Mouse (Mus musculus) right cerebral cortex, postnatal 10 days (tissue): ENCODE data around the gene Rnf26.

Source experiments
- DNase-seq, 2 experiments: peaks; one replicate each; pipeline ENCODE4 v3.0.0; 2021; ENCODE audit warnings: low spot score in 2 of 2

Rnf26 gene

DNA sequence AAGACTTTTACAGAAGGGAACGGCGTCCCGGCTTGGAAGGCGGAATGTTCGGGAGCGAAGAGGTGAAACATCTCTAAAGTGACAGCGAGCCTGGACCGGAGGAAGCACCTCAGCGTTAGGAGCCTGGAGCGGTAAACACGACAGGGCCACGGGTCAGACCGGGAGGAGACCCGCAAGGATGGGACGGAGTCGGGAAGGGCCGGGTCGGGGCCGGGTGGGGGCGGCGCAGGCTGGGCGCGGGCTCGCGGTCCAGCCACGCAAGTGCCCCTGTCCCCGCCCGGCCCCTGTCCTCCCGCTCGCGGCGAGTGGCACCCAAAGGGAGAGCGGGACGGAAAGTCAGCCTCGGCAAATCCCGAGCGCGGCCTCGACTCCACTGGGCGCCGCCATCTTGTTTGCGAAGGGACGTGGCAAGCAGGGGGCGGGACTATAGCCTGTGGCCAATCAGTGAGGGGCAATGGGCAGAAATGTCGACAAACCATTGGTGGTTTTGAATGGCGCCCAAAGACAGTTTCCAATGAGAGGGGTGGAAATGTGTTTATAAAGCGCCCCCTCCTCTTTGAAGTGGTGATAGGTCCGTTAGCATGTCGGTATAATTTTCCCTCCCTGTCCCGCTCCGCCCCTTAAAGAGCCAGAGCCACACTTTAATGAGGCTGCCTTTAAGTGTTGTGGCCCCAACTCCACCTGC, at the start of gene Rnf26, which contains the start of gene Gm49380:
Rnf26 (minus strand) TSS at position 413 of the 685 bp plus-strand sequence.
Gm49380 (minus strand) TSS at position 396 of the 685 bp plus-strand sequence.
- peak; percentile 98 for DNase-seq

- DNase-seq, result no peak
Measured at GRCm38 (mm10) chr9:44159886-44160285, 46.6 kb upstream of the Rnf26 start.

DNA sequence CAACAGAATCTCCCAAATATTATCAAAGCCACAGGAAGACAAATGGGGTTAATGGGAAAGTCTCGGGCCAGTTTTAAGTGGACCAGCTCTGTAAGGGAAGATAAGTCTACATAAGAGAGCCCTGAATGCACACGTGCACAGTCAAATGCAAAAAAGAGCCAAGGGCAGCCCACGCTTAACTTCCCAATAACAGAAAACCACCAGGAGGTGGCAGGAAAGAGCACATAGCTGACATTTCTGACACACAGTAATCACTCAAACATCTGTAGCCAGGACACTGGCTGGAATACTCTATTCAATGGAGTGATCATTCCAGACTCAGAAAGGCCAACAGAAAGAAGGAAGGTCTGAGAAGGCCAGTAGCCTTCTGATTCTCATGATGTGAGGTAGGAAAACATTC, 34.0 kb upstream of the Rnf26 start:
- DNase-seq, result no peak

DNA sequence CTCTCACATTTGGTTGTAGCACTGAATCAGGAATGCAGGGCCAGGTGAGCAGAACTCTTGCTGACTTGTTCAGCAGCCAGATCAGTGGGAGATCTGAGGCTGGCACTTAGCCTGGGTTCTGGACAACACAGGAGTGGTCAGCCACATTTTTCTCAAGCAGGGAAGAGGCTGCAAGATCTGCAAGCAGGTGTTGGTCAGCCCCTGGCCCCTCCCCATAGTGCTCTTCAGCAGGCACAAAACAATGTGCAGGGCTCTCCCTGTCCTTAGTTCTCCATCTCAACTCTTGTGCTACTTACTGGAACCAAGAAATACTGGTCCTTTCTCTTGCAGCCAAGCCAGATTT, 31.4 kb upstream of the Rnf26 start:
- no peak for DNase-seq

- no peak for DNase-seq
Measured at GRCm38 (mm10) chr9:44144023-44144717, 30.9 kb upstream of the Rnf26 start.

DNA sequence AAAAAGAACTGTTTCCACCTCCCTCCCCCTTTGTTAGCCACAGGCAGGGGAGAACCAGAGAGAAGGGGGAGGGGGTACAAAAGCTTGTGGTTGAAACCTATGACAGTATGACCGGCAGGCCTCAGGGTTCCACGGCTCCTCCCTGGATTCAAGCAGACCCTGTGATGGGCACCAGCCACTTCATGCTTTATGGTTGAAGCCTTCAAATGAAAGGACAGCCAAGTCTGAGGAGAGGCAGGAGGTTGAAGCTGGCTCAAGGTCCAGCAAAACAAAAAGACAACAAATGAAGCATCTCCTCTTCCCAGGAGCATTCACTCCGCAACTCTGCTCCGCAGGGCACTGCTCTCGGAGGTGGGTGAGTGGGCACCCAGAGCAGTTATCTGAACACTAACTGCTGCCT, 30.1 kb upstream of the Rnf26 start:
- no peak for DNase-seq

- no peak for DNase-seq
Measured at GRCm38 (mm10) chr9:44141951-44142350, 28.6 kb upstream of the Rnf26 start.

- no peak for DNase-seq
Measured at GRCm38 (mm10) chr9:44137846-44138245, 24.5 kb upstream of the Rnf26 start.

DNA sequence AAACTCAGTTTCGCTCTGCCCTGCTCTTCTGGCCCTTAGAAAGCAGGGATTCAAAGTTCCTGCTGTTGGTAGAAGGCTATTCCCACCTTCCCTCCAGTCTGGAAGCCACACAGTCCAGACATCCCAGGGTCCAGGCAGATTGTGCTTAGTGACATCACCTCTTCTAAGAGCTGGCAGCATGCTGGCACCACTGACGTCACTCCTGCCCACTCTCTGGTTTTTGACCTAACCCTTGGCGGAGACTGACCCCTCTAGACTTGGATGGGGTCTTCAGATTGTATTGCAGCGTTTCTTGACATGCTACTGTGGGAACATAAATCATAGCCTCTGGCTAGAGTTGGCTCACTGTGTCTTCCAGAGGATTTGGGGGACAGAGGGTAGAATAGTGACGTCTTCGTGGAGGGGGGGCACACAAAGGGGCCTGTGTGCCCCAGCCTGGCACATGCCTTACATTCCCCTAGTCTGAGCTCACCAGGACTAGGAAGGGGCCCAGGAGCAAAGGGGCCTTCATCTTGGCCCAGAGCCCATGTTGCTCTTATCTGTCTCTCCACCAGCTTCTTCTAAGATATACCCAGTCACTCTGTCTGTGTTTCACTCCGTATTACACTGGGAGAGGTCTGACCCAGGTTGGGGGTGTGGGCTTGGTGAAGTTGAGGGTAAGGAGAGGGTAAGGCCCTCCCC, 22.6 kb upstream of the Rnf26 start:
- no peak for DNase-seq

- no peak for DNase-seq
Measured at GRCm38 (mm10) chr9:44134851-44135730, 21.8 kb upstream of the Rnf26 start.

DNA sequence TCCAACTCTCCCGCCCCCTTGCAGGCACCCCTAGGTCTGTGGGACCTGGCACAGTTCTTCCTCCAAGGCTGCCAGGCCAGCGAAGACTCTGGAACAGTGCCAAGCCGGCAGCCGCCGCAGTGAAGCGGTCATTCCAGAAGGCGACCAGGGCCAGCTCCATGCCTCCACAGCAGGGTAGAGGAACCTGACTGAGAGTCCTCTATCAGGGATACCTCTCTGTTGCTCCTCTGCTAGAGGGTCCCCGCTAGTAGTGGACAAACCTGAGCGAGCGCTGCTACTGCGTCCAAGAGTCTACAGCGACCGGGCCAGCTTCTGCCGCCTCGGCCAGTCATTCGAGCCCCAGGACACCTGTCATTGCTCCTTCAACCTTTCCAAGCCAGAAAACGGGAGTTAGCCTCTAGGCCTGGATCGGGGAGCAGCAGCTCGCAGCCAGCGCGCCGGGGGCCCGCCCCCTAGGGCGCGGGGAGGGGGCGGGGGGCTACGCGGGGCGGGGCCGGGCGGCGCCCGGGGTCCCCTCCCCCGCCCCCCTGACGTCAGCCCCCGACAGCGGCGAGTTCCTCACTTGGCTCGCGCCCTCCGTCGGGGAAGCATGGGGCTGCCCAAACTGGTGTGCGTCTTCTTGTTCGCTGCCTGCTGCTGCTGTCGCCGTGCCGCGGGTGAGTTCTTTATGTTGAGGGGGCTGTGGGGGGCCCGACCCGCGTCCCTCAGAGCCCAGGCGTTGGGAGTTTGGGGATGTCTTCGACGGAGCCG, 21.0 kb upstream of the Rnf26 start, which contains the start of gene Mcam:
Mcam (plus strand) TSS at position 369 of the 750 bp plus-strand sequence.
- DNase-seq, result peak in 1 of 2 experiments; percentile 75

- no peak for DNase-seq
Measured at GRCm38 (mm10) chr9:44133287-44133686, 20.0 kb upstream of the Rnf26 start.

GRCm38 (mm10) chr9:44132200-44132599, 18.9 kb upstream of the Rnf26 start:
- DNase-seq, result no peak

- no peak for DNase-seq
Measured at GRCm38 (mm10) chr9:44131276-44131590, 17.9 kb upstream of the Rnf26 start.

- no peak for DNase-seq
Measured at GRCm38 (mm10) chr9:44130581-44131275, 17.4 kb upstream of the Rnf26 start.

DNA sequence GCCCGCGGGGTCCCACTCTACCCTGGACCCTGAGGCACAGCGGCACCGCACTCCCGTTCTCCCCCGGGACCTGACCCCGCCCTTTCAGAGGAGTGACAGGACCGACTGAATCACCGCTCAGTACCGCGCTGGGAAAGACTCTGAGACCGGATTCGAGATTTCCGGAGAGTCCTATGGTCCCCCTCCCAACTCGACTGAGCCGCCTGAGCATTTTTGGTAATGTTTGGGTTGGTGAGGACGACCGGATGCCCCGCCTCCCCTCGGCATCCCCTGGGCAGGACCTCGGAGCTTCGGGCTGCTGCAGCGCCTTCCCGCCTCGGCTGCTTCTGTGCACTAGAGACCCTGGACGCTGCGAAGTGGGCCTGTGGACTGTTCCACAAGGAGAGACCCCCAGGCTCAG, 16.7 kb upstream of the Rnf26 start:
- no peak for DNase-seq

- DNase-seq, result no peak
Measured at GRCm38 (mm10) chr9:44129633-44130032, 16.3 kb upstream of the Rnf26 start.

DNA sequence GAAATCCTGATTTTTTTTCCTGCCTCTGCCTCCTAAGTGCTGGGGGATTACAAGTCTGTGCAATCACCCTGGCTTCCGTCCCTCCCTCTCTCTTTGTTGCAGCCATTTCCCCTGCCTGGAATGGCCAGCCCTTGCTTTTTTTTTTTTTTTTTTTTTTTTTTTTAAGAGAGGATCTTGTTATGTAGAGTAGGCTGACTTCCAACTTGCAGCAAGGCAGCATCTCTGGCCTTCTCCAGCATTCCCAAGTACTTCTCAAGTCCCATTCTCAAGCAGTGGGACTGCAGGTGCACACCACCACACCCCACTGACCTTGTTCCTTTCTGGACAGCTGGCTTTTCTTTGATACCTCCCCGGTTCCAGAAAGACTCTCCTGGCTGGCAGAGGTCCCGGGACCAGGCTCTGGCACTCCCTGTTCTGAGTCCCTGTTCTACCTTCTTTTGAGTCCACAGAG, 14.1 kb upstream of the Rnf26 start:
- DNase-seq, result no peak

DNA sequence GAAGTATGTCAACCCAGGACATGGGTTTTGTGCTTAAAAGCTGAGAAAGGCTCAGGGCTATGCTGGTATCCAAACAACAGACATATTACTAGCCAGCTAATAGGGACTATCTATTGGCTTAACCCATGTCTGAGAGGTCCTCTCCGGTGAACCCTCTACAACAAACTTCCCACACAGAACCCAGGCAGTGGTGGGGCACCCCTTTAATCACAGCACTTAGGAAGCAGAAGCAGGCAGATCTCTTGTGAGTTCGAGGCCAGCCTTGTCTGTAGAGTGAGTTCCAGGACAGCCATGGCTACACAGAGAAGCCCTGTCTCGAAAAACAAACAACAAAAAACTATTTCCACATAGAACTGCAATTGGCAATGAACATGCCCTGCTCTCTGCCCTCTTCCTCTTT, 13.4 kb upstream of the Rnf26 start:
- no peak for DNase-seq
